Mouse (Mus musculus) bone marrow macrophage, adult 2 months (primary cell): ENCODE measurements at regions not wholly inside any gene's neighbourhood (a gene's known extent, or its start where the extent isn't known, plus 50 kb on each side); places are given as distances from the start of the nearest gene placed in this dataset.

Experiments used
- CTCF ChIP-seq: IDR thresholded peaks from 2 replicates; pipeline ENCODE4 v1.5.1; 2012; ENCODE audit warnings: low read depth, mild to moderate bottlenecking, low read length, moderate library complexity
- POLR2A ChIP-seq: IDR thresholded peaks from 2 replicates; pipeline ENCODE4 v1.6.1; 2012; ENCODE audit warnings: mild to moderate bottlenecking, low read depth, low read length, borderline replicate concordance

DNA sequence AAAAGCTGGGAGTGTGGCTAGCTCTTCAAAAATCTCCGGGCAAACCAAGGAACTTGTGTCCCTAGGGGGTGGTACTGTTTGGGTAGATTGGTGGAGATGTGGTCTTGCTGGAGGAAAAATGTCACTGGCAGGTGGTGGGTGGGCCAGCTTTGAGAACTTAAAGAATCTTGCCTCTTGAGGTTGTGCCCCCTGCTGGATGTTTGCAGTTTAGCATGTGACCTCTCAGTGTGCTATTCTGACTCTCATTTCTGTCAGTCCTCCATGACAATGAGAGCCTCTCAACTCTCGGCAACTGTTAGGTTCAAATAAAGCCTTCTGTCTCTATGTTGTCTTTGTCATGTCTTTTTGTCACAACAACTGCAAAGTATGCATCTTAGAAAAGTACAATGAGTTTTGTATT, 392.5 kb downstream of the Lipi start:
- TF ChIP-seq POLR2A: no peak
- TF ChIP-seq CTCF: no peak
